ENCODE assay signal across 14 mouse cellular contexts in genomic region chr6:126353346-126353745, GRCm38 (mm10).
DNase-seq lines count a peak whose midpoint lies in the region; ATAC-seq lines count a peak whose summit lies in the region.
"Had no signal": no experiment of that assay in that cellular context is flagged by ENCODE, and none has a peak within 500 bp of the region (broad histone marks: within the 10 kb centered on the region; RNA-seq: fewer than 3 reads in every experiment).

No protein-coding gene starts in this region.

- no peaks in the 10 kb centered on the region for H3K27me3 ChIP-seq in lung, embryonic 15.5 days
- H3K27me3 ChIP-seq: limb, embryonic 15.5 days; neural tube, embryonic 13.5 days had no signal

- ATAC-seq in lung, embryonic 15.5 days (ENCODE audit: borderline replicate concordance, extremely low read depth, low FRiP score, low TSS enrichment): 0 out of 2 replicates have a peak, but pooled peaks have one; percentile 52

- no peaks in the 10 kb centered on the region for H3K36me3 ChIP-seq in lung, embryonic 15.5 days
- H3K36me3 ChIP-seq: limb, embryonic 15.5 days; neural tube, embryonic 13.5 days had no signal

- H3K4me2 ChIP-seq in lung, embryonic 15.5 days: no peak overlapping the region
- H3K4me2 ChIP-seq: limb, embryonic 15.5 days; neural tube, embryonic 13.5 days had no signal

- WGBS in lung, embryonic 15.5 days: 4% methylated on average over 2 of the region's 2 CpGs

- intact Hi-C loops in heart, postnatal 10 days (cut with DNase I): no loop called here
- intact Hi-C loops in heart, postnatal 25 days (cut with DNase I): no loop called here

- 0 out of 2 replicates have a peak, but pooled peaks cover 6% of the 10 kb centered on the region for H3K4me1 ChIP-seq in lung, embryonic 15.5 days

- no peaks in the 10 kb centered on the region for H3K9me3 ChIP-seq in lung, embryonic 15.5 days
- H3K9me3 ChIP-seq: limb, embryonic 15.5 days; neural tube, embryonic 13.5 days had no signal

- no peak overlapping the region for H3K4me3 ChIP-seq in lung, embryonic 15.5 days
- H3K4me3 ChIP-seq: limb, embryonic 15.5 days; neural tube, embryonic 13.5 days had no signal

- H3K9ac ChIP-seq in lung, embryonic 15.5 days: no peak overlapping the region
- H3K9ac ChIP-seq: limb, embryonic 15.5 days; neural tube, embryonic 13.5 days had no signal

- peak; percentile 3 to 15 for DNase-seq in heart, postnatal 10 days
- DNase-seq in heart, postnatal 25 days (ENCODE audit: low spot score): no peak
- no peak for DNase-seq in lung, adult 18-20 months
- peak; percentile 23 for DNase-seq in adrenal gland, postnatal 25 days
- DNase-seq in cerebellum, postnatal 25 days: peak; percentile 79 to 85
- no peak for DNase-seq in liver
- DNase-seq in frontal cortex, postnatal 36 days (ENCODE audit: low spot score in 2 of 2): no peak
- DNase-seq: gastrocnemius, postnatal 14 days; heart, postnatal 36 days; layer of hippocampus, adult 9-11 months; thymus, adult 2 months had no signal

- no peak overlapping the region for H3K27ac ChIP-seq in lung, embryonic 15.5 days
- H3K27ac ChIP-seq: limb, embryonic 15.5 days; neural tube, embryonic 13.5 days had no signal

Comparison
In these comparisons a context has a peak if more than half of its experiments do, and no peak if none do; other contexts are left out.
1. DNase-seq: peak in heart, postnatal 10 days (2 of 2), adrenal gland, postnatal 25 days (single experiment) and cerebellum, postnatal 25 days (2 of 2); none in heart, postnatal 25 days (single experiment), lung, adult 18-20 months (0 of 2), liver (single experiment) and frontal cortex, postnatal 36 days (0 of 2).